Comparison of ENCODE assay signal across 13 mouse cellular contexts in genomic region chr7:25390986-25391385, GRCm38 (mm10). TPM values are rescaled to one million over a fixed set of nuclear protein-coding genes. Genes with fewer than 3 reads are reported as not detected.
DNase-seq lines count a peak whose midpoint lies in the region; ATAC-seq lines count a peak whose summit lies in the region.
"Had no signal": no experiment of that assay in that cellular context is flagged by ENCODE, and none has a peak within 500 bp of the region (broad histone marks: within the 10 kb centered on the region; RNA-seq: fewer than 3 reads in every experiment).

No protein-coding gene starts in this region.

- WGBS in hindbrain, embryonic 11.5 days, result 70% methylated on average over 2 of the region's 2 CpGs
- 56% methylated on average over 2 of the region's 2 CpGs for WGBS in hindbrain, embryonic 10.5 days
- WGBS in midbrain, embryonic 12.5 days, result 59% methylated on average over 2 of the region's 2 CpGs
- WGBS in midbrain, embryonic 16.5 days, result 61% methylated on average over 2 of the region's 2 CpGs
- 36% methylated on average over 2 of the region's 2 CpGs for WGBS in stomach, embryonic 14.5 days

- H3K4me2 ChIP-seq in hindbrain, embryonic 11.5 days (replicated peaks; ENCODE audit: low read depth, low read length), result no peak overlapping the region
- no peak overlapping the region for H3K4me2 ChIP-seq in midbrain, embryonic 12.5 days (replicated peaks)
- H3K4me2 ChIP-seq in midbrain, embryonic 16.5 days (ENCODE audit: low read length), result no peak overlapping the region
- no peak overlapping the region for H3K4me2 ChIP-seq in stomach, embryonic 14.5 days (replicated peaks; ENCODE audit: low read depth, low read length)

- H3K27me3 ChIP-seq in hindbrain, embryonic 11.5 days (ENCODE audit: control insufficient read depth, insufficient read depth, low read length), result no peaks in the 10 kb centered on the region
- H3K27me3 ChIP-seq in hindbrain, embryonic 10.5 days (ENCODE audit: insufficient read depth, poor library complexity, severe bottlenecking), result peaks cover 23% of the 10 kb centered on the region
- H3K27me3 ChIP-seq in midbrain, embryonic 12.5 days, result peaks cover 9% of the 10 kb centered on the region; the same call in 1 of the 2 replicates
- no peaks in the 10 kb centered on the region for H3K27me3 ChIP-seq in midbrain, embryonic 16.5 days (ENCODE audit: control insufficient read depth, insufficient read depth, low read depth, low read length)
- H3K27me3 ChIP-seq in stomach, embryonic 14.5 days (ENCODE audit: control insufficient read depth, insufficient read depth, low read length), result no peaks in the 10 kb centered on the region

- H3K9me3 ChIP-seq in hindbrain, embryonic 11.5 days (ENCODE audit: control insufficient read depth, low read length), result no peaks in the 10 kb centered on the region
- no peaks in the 10 kb centered on the region for H3K9me3 ChIP-seq in hindbrain, embryonic 10.5 days
- H3K9me3 ChIP-seq in midbrain, embryonic 12.5 days, result no peaks in the 10 kb centered on the region
- H3K9me3 ChIP-seq in midbrain, embryonic 16.5 days (replicated peaks; ENCODE audit: control insufficient read depth, low read length, poor library complexity, severe bottlenecking), result no peaks in the 10 kb centered on the region
- H3K9me3 ChIP-seq in stomach, embryonic 14.5 days (ENCODE audit: control insufficient read depth, low read depth, low read length), result no peaks in the 10 kb centered on the region

- H3K4me3 ChIP-seq in hindbrain, embryonic 11.5 days (ENCODE audit: low read depth, low read length), result no peak overlapping the region
- H3K4me3 ChIP-seq in hindbrain, embryonic 10.5 days, result no peak overlapping the region
- no peak overlapping the region for H3K4me3 ChIP-seq in midbrain, embryonic 12.5 days
- no peak overlapping the region for H3K4me3 ChIP-seq in midbrain, embryonic 16.5 days (ENCODE audit: low read depth, low read length)
- H3K4me3 ChIP-seq in stomach, embryonic 14.5 days (ENCODE audit: low read depth, low read length), result no peak overlapping the region

- H3K9ac ChIP-seq in hindbrain, embryonic 11.5 days (ENCODE audit: low read depth, low read length), result 0 out of 2 replicates have a peak overlapping the region, but pooled peaks have one; percentile 31
- 0 out of 2 replicates have a peak overlapping the region, but pooled peaks have one; percentile 24 for H3K9ac ChIP-seq in midbrain, embryonic 12.5 days (replicated peaks)
- H3K9ac ChIP-seq in midbrain, embryonic 16.5 days (ENCODE audit: low read depth, low read length), result no peak overlapping the region
- H3K9ac ChIP-seq in stomach, embryonic 14.5 days (replicated peaks; ENCODE audit: low read depth, low read length), result no peak overlapping the region

- no peak overlapping the region for H3K27ac ChIP-seq in hindbrain, embryonic 11.5 days (ENCODE audit: low read depth, low read length)
- H3K27ac ChIP-seq in hindbrain, embryonic 10.5 days, result no peak overlapping the region
- no peak overlapping the region for H3K27ac ChIP-seq in midbrain, embryonic 12.5 days (replicated peaks)
- no peak overlapping the region for H3K27ac ChIP-seq in midbrain, embryonic 16.5 days (ENCODE audit: low read length)
- H3K27ac ChIP-seq in stomach, embryonic 14.5 days (ENCODE audit: low read length), result peak overlapping the region; percentile 36; the same call in 1 of the 2 replicates

- peak; percentile 8 for DNase-seq in cerebellum, adult 8-10 months
- DNase-seq in cerebellum, adult 18-20 months, result no peak
- no peak for DNase-seq in hindbrain, embryonic 11.5 days (ENCODE audit: low spot score)
- DNase-seq in hindbrain, embryonic 10.5 days (ENCODE audit: low spot score), result no peak
- DNase-seq in urinary bladder, postnatal 25 days (ENCODE audit: low spot score), result no peak
- DNase-seq: cerebellum, postnatal 25 days; gastrocnemius, postnatal 10 days; lung, adult 2 months; thymus, postnatal 25 days had no signal

- H3K4me1 ChIP-seq in hindbrain, embryonic 11.5 days (replicated peaks; ENCODE audit: control insufficient read depth, insufficient read depth, low read length), result peaks cover 8% of the 10 kb centered on the region
- peaks cover 43% of the 10 kb centered on the region for H3K4me1 ChIP-seq in hindbrain, embryonic 10.5 days (replicated peaks)
- H3K4me1 ChIP-seq in midbrain, embryonic 12.5 days, result peaks cover 29% of the 10 kb centered on the region
- peaks cover 25% of the 10 kb centered on the region for H3K4me1 ChIP-seq in midbrain, embryonic 16.5 days (ENCODE audit: control insufficient read depth, insufficient read depth, low read length)
- peaks cover 28% of the 10 kb centered on the region for H3K4me1 ChIP-seq in stomach, embryonic 14.5 days (ENCODE audit: control insufficient read depth, insufficient read depth, low read length)

- H3K36me3 ChIP-seq in hindbrain, embryonic 11.5 days (ENCODE audit: control insufficient read depth, insufficient read depth, low read length), result no peaks in the 10 kb centered on the region
- peaks cover 28% of the 10 kb centered on the region for H3K36me3 ChIP-seq in hindbrain, embryonic 10.5 days
- peaks cover 20% of the 10 kb centered on the region; the same call in 1 of the 2 replicates for H3K36me3 ChIP-seq in midbrain, embryonic 12.5 days
- peaks cover 11% of the 10 kb centered on the region for H3K36me3 ChIP-seq in midbrain, embryonic 16.5 days (ENCODE audit: control insufficient read depth, insufficient read depth, low read length)
- peaks cover 8% of the 10 kb centered on the region for H3K36me3 ChIP-seq in stomach, embryonic 14.5 days (ENCODE audit: control insufficient read depth, insufficient read depth, low read length)

- ATAC-seq in hindbrain, embryonic 11.5 days (ENCODE audit: low FRiP score), result no peak
- no peak for ATAC-seq in midbrain, embryonic 12.5 days (ENCODE audit: low FRiP score, low read depth)
- no peak for ATAC-seq in midbrain, embryonic 16.5 days
- no peak for ATAC-seq in stomach, embryonic 14.5 days (ENCODE audit: insufficient number of reproducible peaks, insufficient read depth, low FRiP score, low read depth)
- ATAC-seq: inflammation-experienced regulatory T-cells, adult 6 months had no signal

RNA-seq across cellular contexts. Expression of gene Lipe, which starts 7.5 kb away (rescaled TPM):
- polyA plus RNA-seq in hindbrain, embryonic 11.5 days (2014; fragmentation: Nextera tagmentation; extraction: Ambion mirVana), result 2.6 and 3.3 TPM in 2 replicates
- polyA plus RNA-seq in hindbrain, embryonic 10.5 days (2016; fragmentation: Nextera tagmentation; extraction: Ambion mirVana), result 6.0 and 8.6 TPM in 2 replicates
- 5.9 and 8.5 TPM in 2 replicates for polyA plus RNA-seq in midbrain, embryonic 12.5 days (2016; fragmentation: Nextera tagmentation; extraction: Ambion mirVana)
- polyA plus RNA-seq in midbrain, embryonic 16.5 days (2015; fragmentation: Nextera tagmentation; extraction: Ambion mirVana), result 9.8 and 12.5 TPM in 2 replicates
- 3.7 and 5.3 TPM in 2 replicates for polyA plus RNA-seq in stomach, embryonic 14.5 days (2014; fragmentation: Nextera tagmentation; extraction: Ambion mirVana)

RNA-seq across cellular contexts. Expression of gene Cnfn, which starts 21.5 kb away (rescaled TPM):
- not detected in 2 replicates for polyA plus RNA-seq in hindbrain, embryonic 11.5 days (2014; fragmentation: Nextera tagmentation; extraction: Ambion mirVana)
- not detected in 2 replicates for polyA plus RNA-seq in hindbrain, embryonic 10.5 days (2016; fragmentation: Nextera tagmentation; extraction: Ambion mirVana)
- polyA plus RNA-seq in midbrain, embryonic 12.5 days (2016; fragmentation: Nextera tagmentation; extraction: Ambion mirVana), result not detected in 2 replicates
- polyA plus RNA-seq in midbrain, embryonic 16.5 days (2015; fragmentation: Nextera tagmentation; extraction: Ambion mirVana), result not detected in 2 replicates
- polyA plus RNA-seq in stomach, embryonic 14.5 days (2014; fragmentation: Nextera tagmentation; extraction: Ambion mirVana), result 0.55 TPM in 1 of 2 replicates, not detected in the other
- polyA plus RNA-seq: inflammation-experienced regulatory T-cells, adult 6 months had no signal

RNA-seq across cellular contexts. Expression of gene Cxcl17, which starts 21.7 kb away (rescaled TPM):
- polyA plus RNA-seq in hindbrain, embryonic 11.5 days (2014; fragmentation: Nextera tagmentation; extraction: Ambion mirVana), result 0.28 TPM in 1 of 2 replicates, not detected in the other
- 0.45 and 0.63 TPM in 2 replicates for polyA plus RNA-seq in hindbrain, embryonic 10.5 days (2016; fragmentation: Nextera tagmentation; extraction: Ambion mirVana)
- 0.65 and 0.75 TPM in 2 replicates for polyA plus RNA-seq in midbrain, embryonic 12.5 days (2016; fragmentation: Nextera tagmentation; extraction: Ambion mirVana)
- polyA plus RNA-seq in midbrain, embryonic 16.5 days (2015; fragmentation: Nextera tagmentation; extraction: Ambion mirVana), result 0.48 and 1.0 TPM in 2 replicates
- 0.58 TPM in 1 of 2 replicates, not detected in the other for polyA plus RNA-seq in stomach, embryonic 14.5 days (2014; fragmentation: Nextera tagmentation; extraction: Ambion mirVana)
- polyA plus RNA-seq: inflammation-experienced regulatory T-cells, adult 6 months had no signal

Comparison
In these comparisons a context has a peak if more than half of its experiments do, and no peak if none do; other contexts are left out.
1. H3K9ac ChIP-seq: peak in hindbrain, embryonic 11.5 days (single experiment) and midbrain, embryonic 12.5 days (single experiment); none in midbrain, embryonic 16.5 days (single experiment) and stomach, embryonic 14.5 days (single experiment).